Mouse (Mus musculus): ENCODE data around the gene Il15ra.

Gene Il15ra

GRCm38 (mm10) chr2:11705201-11706025 is at the start of gene Il15ra:
Il15ra (plus strand) TSS chr2:11705290.
- peak; percentile 99 for DNase-seq

GRCm38 (mm10) chr2:11657581-11657980 is 47.5 kb upstream of the Il15ra start:
- no peak for DNase-seq

GRCm38 (mm10) chr2:11659263-11659662 is 45.8 kb upstream of the Il15ra start:
- DNase-seq: no peak

- DNase-seq: no peak
Observed at GRCm38 (mm10) chr2:11662143-11662906, 42.8 kb upstream of the Il15ra start.

GRCm38 (mm10) chr2:11662907-11663230 is 42.2 kb upstream of the Il15ra start:
- DNase-seq: no peak

- peak; percentile 97 for DNase-seq
Observed at GRCm38 (mm10) chr2:11663961-11664360, 41.1 kb upstream of the Il15ra start.

GRCm38 (mm10) chr2:11664367-11664766 is 40.7 kb upstream of the Il15ra start:
- peak; percentile 87 for DNase-seq

- DNase-seq: peak; percentile 90
Observed at GRCm38 (mm10) chr2:11664806-11665205, 40.3 kb upstream of the Il15ra start.

GRCm38 (mm10) chr2:11665326-11665725 is 39.8 kb upstream of the Il15ra start:
- DNase-seq: peak; percentile 92

- DNase-seq: peak; percentile 19
Observed at GRCm38 (mm10) chr2:11672144-11672543, 32.9 kb upstream of the Il15ra start.

GRCm38 (mm10) chr2:11679626-11680025 is 25.5 kb upstream of the Il15ra start:
- DNase-seq: peak; percentile 97

GRCm38 (mm10) chr2:11682712-11683111 is 22.4 kb upstream of the Il15ra start:
- DNase-seq: no peak

GRCm38 (mm10) chr2:11686512-11686911 is 18.6 kb upstream of the Il15ra start:
- DNase-seq: peak; percentile 48

- DNase-seq: peak; percentile 35
Observed at GRCm38 (mm10) chr2:11687436-11687835, 17.7 kb upstream of the Il15ra start.

GRCm38 (mm10) chr2:11690201-11690890 is 14.7 kb upstream of the Il15ra start:
- no peak for DNase-seq

- DNase-seq: no peak
Observed at GRCm38 (mm10) chr2:11693352-11693751, 11.7 kb upstream of the Il15ra start.

GRCm38 (mm10) chr2:11694104-11694503 is 11.0 kb upstream of the Il15ra start:
- no peak for DNase-seq

GRCm38 (mm10) chr2:11695867-11696266 is 9.2 kb upstream of the Il15ra start:
- DNase-seq: peak; percentile 4

GRCm38 (mm10) chr2:11698994-11699393 is 6.1 kb upstream of the Il15ra start:
- DNase-seq: peak; percentile 82

GRCm38 (mm10) chr2:11699905-11700304 is 5.2 kb upstream of the Il15ra start:
- DNase-seq: no peak

- DNase-seq: peak; percentile 93
Observed at GRCm38 (mm10) chr2:11706030-11706745, 1.1 kb downstream of the Il15ra start.

- peak; percentile 95 for DNase-seq
Observed at GRCm38 (mm10) chr2:11706746-11707065, 1.6 kb downstream of the Il15ra start.

GRCm38 (mm10) chr2:11708538-11708937 is 3.4 kb downstream of the Il15ra start:
- DNase-seq: peak; percentile 93

Measured in heart, adult 11 months (tissue).